Mouse (Mus musculus) monocyte, adult 5-6 weeks (primary cell): ENCODE measurements around the gene Cdx2. TPM values are rescaled to one million over a fixed set of nuclear protein-coding genes. Genes with fewer than 3 reads are reported as not detected.
A peak's percentile ranks its signal among the peaks of the same experiment; 100 is the strongest.

Source experiments
- ATAC-seq: fragments of 153-309, 156-312 bp; replicated peaks from 2 replicates; pipeline ENCODE4 v1.8.0; 2017; ENCODE audit warnings: mild to moderate bottlenecking; ENCODE audit not compliant: low TSS enrichment, insufficient number of reproducible peaks, severe bottlenecking, poor library complexity, low FRiP score
- total RNA-seq: library from RNA; stranded (forward); fragments of 200-1000, 200-491, 200-594 nt; gene quantifications from 3 replicates; pipeline ENCODE4 v1.2.3, GENCODE M21; 2017

The Cdx2 gene
- total RNA-seq, 1 experiment from 2014 or later, result not detected

DNA sequence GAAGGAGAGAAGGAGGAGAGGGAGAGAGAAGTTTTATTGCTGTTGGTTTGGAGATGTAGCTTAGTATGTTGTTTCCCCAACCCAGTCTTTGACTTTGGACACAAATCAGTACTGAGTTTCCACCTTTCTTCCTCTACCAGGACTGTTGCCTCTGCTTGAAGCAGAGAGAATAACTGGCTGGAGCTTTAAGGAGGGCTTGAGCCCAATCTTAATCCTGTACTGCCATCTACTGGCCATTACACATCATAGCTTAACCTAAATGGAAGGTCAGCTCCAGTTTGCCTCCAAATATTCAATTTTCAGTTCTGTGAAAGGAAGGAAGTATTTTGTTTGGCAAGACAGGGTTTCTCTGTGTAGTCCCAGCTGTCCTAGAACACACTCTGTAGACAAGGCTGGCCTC, 12.6 kb upstream of the Cdx2 start:
- ATAC-seq, result peak; percentile 69; the same call in 1 of the 2 replicates

- ATAC-seq, result no peak
Observed at GRCm38 (mm10) chr5:147317991-147318390, 10.9 kb upstream of the Cdx2 start.

- no peak for ATAC-seq
Observed at GRCm38 (mm10) chr5:147317321-147317720, 10.3 kb upstream of the Cdx2 start.

GRCm38 (mm10) chr5:147315432-147316075, 8.5 kb upstream of the Cdx2 start:
- no peak for ATAC-seq

- ATAC-seq, result no peak
Observed at GRCm38 (mm10) chr5:147314646-147315431, 7.8 kb upstream of the Cdx2 start.

- ATAC-seq, result no peak
Observed at GRCm38 (mm10) chr5:147312830-147313685, 6.0 kb upstream of the Cdx2 start.

- no peak for ATAC-seq
Observed at GRCm38 (mm10) chr5:147309786-147310185, 2.7 kb upstream of the Cdx2 start.

DNA sequence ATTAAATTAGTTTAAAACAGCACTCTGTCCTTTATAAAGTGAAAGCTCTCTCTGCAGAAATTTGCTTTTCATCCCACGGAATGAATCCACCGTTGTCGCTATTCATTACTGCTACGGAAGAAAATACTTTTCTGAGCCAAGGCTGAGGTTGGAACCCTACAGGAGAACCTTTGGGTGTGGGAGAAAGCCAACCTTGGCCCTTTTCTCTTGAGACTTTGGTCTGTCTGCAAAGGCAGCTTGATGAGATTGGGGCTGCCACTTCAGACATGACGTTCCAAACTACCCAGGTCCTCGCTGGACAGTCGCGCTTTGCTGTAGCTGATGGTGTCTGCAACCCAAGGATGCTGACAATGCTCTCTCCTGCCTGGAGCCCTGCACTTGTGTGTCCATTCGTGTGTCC, 1.4 kb upstream of the Cdx2 start:
- ATAC-seq, result no peak

DNA sequence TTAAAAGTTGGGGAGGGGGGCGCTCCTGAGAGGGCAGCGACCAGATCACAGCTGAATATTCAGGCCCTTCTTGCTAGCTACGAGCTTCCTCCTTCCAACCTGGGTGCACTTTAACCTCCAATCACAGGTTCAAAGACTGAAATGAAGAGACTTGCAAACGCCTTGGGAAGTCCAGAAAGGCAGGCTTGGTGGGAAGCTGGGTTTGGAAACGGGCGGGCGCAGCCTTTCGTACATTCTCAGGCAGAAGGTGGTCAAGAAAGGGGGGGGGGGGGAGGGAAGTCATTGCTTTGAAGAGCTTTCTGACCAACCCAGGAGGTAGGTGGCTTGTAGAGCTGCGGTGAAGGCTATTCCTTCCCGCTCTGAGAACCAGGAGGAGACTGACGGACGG, 322 bp upstream of the Cdx2 start:
- no peak for ATAC-seq

GRCm38 (mm10) chr5:147305856-147306637, 1.0 kb downstream of the Cdx2 start:
- ATAC-seq, result no peak

DNA sequence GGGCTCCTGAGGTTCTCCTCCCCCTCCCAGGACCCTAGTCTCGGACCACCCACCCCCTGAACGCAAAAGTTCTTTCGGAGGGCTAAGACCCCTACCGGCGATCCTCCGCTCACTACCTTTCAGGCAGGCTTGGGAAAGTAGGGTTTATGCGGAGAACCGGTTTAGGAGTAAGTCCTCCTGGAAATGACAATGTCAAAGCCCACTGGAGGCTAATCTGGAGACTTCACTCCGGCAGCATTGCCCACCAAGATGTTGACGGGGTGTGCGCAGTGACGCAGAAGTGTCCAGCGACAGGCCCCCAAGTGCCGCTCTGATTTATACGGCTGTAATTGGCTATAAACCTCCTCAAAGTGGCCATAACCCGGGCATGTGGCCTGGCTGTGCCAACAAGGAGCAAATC, 1.9 kb downstream of the Cdx2 start:
- no peak for ATAC-seq

DNA sequence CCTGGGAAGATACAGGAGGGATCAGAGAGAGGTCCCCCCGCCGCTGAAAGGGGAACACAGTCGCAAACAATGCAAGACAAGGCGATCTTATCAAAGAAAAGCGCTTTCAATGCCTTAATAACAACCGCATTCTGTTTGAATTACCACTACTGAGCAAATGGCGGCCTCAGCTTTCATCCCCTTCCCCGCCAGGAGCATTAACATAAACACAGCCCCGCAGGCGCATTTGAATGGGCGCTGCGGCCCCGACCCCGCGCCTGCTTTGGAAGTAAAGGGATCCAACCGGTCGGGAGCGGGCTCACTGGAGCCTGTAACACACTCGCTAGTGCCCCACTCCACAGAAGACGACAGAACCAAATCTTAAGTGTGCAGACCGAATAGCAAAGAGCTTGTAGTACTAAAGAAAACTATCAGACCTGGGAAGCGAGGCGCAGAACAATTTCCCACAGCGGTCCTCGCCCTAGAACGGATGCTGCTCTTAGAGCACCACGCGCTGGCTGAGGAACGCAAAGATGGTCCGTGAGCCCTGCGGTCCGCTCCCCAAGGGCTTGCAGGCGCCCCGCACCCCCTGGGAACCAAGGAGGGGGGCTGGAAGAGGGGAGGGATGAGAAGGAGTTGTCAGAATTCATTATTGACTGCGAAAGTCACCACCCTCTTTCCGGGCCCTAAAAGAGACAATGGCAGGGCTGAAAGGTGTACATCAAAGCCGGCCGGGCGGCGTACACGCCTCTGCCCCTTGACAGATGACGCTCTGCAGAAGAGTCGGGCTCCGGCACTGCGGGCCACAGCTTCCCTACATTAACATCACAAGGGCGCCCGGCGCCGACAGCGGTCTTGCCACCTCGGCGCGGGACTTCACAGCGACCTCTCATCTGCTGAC, 2.6 kb downstream of the Cdx2 start:
- no peak for ATAC-seq

- ATAC-seq, result no peak
Observed at GRCm38 (mm10) chr5:147302746-147303400, 4.2 kb downstream of the Cdx2 start.

DNA sequence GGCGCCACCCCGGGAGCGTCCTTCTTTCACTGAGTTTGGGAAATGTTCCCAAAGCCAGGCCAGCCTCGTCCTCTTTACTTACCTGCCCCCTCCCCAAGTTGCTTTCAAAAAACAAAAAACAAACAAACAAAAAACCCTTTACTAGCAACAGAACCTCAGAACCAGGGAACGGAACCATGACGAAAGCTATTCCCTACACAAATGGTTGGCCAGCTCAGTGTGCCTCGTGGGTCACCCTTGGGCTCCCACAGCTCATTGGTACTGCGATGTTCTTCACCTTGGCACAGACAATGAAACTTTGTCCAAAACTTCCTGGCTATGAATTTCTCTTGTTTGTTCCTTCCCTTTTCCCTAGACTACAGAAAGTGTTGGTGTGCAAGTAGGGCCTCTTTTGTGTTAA, 4.9 kb downstream of the Cdx2 start:
- no peak for ATAC-seq

DNA sequence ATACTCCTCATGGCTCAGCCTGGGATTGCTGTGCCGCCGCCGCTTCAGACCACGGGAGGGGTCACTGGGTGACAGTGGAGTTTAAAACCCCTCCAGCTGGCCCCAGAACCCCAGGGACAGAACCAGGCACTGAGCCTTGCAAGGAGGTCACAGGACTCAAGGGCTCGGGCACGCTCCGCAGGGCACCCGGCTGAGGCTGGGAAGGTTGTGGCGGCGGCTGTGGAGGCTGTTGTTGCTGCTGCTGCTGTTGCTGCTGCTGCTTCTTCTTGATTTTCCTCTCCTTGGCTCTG, 5.3 kb downstream of the Cdx2 start:
- no peak for ATAC-seq

DNA sequence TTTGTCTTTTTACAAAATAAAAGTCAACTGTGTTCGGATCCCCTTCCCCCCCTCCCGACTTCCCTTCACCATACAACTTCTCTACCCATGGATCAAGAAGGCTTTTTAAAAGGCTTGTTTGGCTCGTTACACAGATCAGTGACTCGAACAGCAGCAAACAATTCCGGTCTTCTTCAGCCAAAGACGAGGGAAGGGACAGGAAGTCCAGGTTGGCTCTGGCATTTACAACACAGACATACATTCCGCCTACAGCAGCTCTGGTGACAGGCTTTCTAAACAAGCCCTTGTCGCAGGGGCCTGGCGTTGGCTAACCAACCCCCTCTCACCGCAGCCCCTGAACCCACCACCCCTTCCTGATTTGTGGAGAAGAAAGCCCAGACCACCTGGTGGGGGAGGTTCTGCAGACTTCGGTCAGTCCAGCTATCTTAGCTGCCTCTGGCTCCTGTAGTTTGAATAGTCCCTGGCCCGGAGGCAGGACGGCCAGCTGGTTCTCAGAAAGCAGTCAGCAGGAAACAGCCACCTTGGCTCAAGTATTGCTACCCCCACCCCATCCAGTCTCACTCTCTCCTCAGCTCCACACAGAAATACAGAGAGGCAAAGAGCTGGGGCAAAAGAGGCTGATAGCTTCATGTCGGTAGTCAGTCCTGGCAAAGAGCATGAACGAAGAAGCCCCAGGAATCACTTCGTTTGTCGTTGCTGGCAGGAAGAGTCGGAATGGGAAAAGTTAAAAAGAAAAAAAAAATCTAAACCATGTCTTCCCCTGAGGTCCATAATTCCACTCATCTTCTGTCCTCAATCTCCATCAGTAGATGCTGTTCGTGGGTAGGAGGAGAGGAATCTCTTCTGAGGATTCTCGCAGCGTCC, 5.9 kb downstream of the Cdx2 start:
- no peak for ATAC-seq

DNA sequence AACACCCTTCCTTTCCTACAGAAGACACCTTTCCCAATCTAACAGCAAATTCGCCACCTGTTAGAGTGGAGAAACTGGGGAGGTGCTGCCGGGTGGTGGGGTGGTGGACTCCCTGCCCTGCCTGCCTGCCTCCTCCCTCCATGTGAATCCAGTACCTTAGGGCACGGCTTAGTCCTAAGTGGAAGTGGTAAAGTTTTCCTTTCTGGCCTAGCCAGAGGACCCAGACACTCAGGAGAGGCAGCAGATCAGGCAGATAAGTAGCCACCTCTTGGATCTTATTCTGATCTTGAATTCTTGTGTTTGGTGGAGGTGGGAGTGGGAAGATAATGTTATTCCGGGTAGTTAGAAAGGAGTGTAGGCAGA, 7.1 kb downstream of the Cdx2 start:
- ATAC-seq, result no peak
